Mouse (Mus musculus) liver (tissue): ENCODE results near the gene Zfp1.

ENCODE experiments used
- DNase-seq: peaks from one replicate; pipeline ENCODE4 v3.0.0-alpha.2; 2020; ENCODE audit warnings: mixed read lengths

The Zfp1 gene

GRCm38 (mm10) chr8:111625694-111626527, 17.3 kb upstream of the Zfp1 start:
- peak; percentile 81 for DNase-seq

GRCm38 (mm10) chr8:111626528-111626820, 16.7 kb upstream of the Zfp1 start:
- no peak for DNase-seq

DNA sequence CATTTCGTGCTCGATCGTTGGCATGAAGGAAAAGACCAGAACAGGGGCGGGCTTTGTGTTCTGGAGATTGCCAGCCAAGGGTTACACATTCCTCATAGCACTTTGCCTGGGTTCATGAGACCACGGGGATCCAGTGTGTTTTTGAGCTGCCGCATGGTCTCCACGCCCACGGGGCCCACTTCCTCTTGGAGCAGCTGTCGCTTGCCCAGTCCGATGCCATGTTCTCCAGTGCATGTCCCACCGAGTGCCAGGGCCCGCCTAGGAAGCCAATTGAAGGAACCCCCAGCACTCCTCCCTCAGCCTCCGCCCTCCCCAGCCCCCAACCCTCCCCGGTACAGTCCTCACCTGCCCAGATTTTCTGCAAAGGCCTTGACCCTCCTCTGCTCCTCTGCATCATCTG, 16.3 kb upstream of the Zfp1 start:
- no peak for DNase-seq

GRCm38 (mm10) chr8:111627923-111628322, 15.3 kb upstream of the Zfp1 start:
- no peak for DNase-seq

DNA sequence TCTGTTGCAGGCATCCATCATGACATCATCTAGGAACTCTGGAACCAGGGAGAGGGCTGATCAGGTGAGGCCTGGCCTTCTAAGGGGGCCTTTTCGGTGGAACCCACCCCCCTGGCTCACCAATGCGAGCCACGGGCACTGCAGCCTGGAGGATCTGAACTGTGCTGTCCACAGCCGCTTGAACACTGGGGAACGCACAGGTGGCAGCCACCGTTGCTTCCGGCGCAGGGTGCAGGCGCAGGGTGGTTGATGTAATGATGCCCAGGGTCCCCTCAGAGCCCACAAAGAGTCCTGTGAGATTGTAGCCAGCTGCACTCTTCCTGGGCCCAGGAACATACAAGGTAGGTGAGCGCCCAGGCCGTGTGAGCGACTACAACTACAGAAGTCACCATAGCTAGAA, 14.8 kb upstream of the Zfp1 start:
- DNase-seq: no peak

GRCm38 (mm10) chr8:111628894-111629501, 14.2 kb upstream of the Zfp1 start:
- DNase-seq: no peak

DNA sequence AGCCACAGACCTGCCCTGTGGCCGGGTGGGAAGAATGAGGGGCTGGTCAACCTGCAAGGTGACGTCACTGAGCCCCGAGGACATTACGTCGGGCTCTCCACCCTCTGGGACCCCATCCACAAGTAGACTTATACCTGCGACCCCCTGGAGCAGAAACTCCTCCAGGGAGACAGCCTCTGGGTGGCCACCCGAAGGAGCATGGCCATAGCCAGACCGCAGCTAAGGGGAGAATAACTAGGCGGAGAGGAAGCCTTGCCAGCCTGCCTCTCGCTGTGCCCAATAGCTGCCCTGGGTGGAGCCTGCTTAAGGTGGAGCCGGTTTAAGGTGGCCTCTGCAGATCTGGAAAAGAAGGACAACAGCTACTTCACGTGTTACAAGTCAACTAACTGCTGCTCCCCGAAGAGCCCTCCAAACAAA, 13.1 kb upstream of the Zfp1 start, which contains the start of gene Ldhd:
Gene Ldhd, minus strand, starts transcription at position 270 of the 417 bp plus-strand sequence.
- DNase-seq: no peak

DNA sequence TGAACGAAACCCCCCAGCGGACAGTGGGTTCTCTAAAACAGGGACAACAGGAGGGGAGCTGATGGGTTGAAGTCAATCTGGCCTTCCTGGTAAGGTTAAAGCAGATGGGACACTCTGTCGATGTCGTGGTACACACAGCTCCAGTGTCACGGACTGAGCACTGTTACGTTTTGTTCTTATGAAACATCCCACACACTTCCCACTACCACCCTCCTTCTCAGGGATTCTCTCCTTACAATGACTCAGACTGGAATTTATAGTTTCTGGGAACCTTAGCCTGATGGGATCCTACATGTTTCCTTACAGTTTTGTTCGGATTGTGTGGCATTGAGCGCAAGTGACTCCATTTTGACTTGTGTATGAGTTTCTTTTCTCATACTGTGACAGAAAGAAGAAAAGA, 11.6 kb upstream of the Zfp1 start:
- DNase-seq: no peak

GRCm38 (mm10) chr8:111632976-111633375, 10.2 kb upstream of the Zfp1 start:
- no peak for DNase-seq

- DNase-seq: no peak
Observed at GRCm38 (mm10) chr8:111638086-111638485, 5.1 kb upstream of the Zfp1 start.

DNA sequence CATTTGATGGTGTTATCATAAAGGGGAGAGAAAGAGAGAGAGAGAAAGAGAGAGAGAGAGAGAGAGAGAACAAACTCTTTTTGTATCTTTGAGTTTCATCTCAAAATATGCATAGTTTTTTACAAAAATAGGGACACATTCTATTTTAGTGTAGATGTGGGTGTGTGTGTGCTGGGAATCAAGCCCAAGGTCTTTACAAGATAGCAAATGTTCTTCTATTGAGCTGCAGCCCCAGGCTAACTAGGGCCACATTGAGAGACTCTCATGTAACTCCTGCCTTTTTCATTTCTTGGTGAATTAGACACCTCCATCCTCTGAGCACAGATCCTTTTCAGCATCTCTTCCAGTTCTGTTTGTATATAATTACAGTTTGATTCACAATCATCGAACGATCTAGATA, 2.1 kb upstream of the Zfp1 start:
- no peak for DNase-seq

GRCm38 (mm10) chr8:111642496-111642895, 705 bp upstream of the Zfp1 start:
- DNase-seq: peak; percentile 59

- DNase-seq: no peak
Observed at GRCm38 (mm10) chr8:111642939-111643263, 300 bp upstream of the Zfp1 start.

DNA sequence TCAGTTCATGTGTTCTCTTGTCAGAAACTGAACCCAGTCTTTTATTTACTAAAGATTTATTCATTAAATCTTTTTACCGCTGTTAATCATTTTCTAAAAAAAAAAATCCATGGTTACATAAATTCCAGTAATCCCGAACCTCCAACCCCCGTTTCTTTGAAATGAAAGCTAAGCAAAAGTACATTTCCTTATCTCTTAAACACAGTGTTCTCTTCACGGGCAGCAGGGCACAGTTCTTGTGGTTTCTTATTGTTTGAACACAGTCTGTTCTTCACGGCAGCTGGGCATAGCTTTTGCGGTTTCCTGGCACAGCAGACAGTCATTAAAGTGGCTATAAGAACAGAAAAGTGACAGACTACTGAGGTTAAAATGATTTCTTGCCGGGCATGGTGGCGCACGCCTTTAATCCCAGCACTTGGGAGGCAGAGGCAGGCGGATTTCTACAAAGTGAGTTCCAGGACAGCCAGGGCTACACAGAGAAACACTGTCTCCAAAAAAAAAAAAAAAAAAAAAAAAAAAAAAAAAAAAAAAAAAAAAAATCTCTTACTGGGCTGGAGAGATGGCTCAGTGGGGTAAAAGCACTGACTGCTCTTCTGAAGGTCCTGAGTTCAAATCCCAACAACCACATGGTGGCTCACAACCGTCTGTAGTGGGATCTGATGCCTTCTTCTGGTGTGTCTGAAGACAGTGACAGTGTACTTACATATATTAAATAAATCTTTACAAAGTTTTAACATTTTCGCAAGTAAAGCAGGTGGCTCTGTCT, 1.3 kb downstream of the Zfp1 start:
- DNase-seq: peak; percentile 56

DNA sequence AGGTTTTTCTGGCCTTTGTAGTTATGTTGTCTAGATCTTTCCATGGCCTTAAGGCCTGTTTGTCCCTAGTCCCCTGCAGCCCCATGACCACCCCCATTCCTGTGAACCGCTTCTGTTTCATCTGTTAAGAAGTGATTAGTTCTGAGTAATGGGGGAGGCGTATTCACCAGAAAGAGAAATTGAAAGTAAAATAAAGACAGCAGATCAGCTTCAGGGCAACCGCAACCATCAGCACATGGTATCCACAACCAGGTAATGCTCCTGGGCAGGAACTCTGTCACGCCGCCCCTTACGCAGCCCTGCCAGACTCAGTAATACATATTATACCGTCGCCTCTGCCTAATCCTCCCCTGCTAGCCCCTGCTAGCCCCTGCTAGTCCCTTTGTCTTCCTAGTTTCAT, 2.5 kb downstream of the Zfp1 start:
- no peak for DNase-seq

DNA sequence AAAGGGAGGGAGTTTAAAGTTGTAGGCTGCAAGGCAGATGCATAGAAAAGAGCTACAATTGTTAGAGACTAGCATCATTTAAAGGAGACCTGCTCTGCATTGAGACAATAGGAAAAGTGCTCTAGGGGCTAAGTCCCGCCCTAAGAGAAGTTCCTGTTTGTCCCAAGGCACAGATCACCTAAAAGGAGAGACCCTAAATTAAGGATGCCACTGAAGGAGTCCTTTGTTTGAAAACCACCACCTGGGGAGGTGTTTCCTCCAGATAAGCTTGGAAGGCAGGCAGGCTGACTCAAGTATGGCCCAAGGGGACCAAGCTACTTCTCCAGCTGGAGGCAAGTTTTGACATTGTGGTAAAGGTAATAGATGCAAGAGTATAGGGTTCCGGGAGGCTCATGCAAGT, 5.6 kb downstream of the Zfp1 start:
- DNase-seq: no peak

DNA sequence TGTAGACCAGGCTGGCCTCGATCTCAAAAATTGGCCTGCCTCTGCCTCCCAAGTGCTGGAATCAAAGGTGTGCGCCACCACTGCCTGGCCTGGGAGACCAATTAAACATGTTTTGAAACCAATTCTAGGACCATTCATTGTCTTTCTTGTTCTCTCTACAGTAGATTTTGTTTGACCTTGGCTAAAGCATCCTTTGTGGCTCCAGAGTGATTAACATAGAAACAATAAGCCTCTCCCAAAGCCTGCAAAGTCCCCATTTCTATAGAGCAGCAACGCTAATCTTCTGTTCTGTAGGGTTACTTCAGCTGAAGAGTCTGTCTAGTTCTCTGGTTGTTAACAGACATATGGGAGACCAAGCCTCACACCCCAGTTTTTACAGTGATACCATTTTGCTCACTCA, 7.5 kb downstream of the Zfp1 start:
- DNase-seq: no peak

DNA sequence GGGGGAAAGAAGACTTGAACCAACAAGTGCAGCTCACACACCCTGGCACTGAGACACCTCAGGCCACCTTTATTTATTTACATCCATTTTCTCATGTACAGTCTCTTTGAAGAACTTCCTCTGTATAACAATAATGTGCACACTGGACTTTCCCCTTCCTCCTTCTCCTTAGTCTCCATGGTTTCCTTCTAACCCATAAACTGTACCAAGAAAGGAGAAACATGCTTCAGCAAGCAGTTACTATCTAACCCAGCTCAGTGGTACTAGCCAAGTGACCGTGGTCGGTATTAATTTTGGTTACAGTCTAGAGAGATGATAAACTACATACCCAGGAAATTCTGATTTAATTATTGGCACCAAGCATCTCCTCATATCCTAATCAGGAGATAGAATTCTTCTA, 10.3 kb downstream of the Zfp1 start:
- DNase-seq: no peak

DNA sequence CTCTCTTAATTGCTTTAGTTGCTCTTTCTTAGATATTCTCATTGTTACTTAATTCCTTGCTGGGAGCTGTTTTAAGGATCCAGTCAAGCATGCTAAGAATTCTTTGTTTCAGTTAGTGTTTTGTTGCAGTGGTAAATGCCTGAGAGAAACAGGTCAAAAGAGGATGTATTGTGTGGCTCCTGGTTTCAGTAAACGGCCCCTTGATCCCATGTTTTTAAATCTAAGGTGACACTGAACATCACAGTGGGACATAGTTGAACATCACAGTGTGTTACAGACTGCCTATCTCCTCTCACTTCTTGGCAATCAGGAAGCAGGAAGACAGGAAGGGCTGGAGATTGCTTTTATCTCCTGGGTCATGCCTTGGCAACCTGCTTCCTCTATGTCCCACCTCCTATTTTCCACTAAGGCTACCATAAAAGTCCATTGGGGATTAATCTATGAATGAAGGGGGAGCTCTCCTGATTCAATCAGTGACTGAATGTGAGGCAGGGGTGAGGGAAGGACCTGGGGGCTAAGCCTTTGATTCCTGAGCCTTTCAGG, 14.2 kb downstream of the Zfp1 start:
- DNase-seq: no peak

- no peak for DNase-seq
Observed at GRCm38 (mm10) chr8:111658819-111659423, 15.7 kb downstream of the Zfp1 start.

- DNase-seq: peak; percentile 77
Observed at GRCm38 (mm10) chr8:111662473-111662872, 19.3 kb downstream of the Zfp1 start.

DNA sequence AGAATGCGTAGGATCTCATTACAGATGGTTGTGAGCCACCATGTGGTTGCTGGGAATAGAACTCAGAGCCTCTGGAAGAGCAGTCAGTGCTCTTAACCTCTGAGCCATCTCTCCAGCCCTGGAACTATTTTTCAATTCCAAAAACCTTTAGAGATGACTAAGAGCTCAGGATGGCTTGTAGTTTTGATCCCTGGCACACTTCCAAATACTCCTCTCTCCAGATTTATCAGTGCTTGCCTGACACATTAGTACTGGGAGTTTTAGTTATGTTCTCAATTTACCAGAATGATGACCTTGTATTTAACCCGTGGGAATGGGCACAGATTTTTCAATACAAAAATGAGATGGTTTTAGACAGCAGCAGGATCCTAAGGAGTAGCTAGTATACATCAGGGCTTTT, 23.6 kb downstream of the Zfp1 start:
- no peak for DNase-seq

DNA sequence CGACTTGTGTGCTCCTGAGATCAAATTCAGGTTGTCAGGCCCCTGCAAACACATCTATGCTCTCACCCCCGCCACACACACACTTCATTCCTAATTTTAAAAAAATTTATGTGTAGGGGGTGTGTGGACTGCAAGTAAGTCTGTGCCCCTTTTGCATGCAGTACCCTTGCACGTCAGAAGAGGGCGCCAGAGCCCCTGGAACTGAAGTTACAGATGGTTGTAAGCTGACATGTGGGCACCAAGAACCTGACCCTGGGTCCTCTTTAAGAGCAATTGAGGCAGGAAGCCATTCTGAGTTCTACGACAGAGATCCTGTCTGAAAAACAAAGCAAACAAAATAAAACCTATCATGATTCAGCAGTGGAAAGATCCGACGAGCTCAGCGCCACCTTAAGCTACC, 33.0 kb downstream of the Zfp1 start:
- DNase-seq: peak; percentile 31
